Mouse (Mus musculus) forelimb bud, embryonic 11.5 days (tissue): ENCODE data around the gene Gm15107.
"Not testable (repeated sequence)": the region's sequence is repeated elsewhere in the genome, so short reads cannot be mapped to it uniquely, and the experiment has no call there.

Experiments used
- DNase-seq: peaks from one replicate; pipeline ENCODE4 v3.0.0-alpha.2; 2012; ENCODE audit warnings: low read depth, low spot score

Gene Gm15107

GRCm38 (mm10) chrX:148180424-148180823 lies at the start of gene Gm15107:
Gene Gm15107, plus strand, starts transcription at chrX:148180724.
- DNase-seq, result not testable (repeated sequence)
